Mouse (Mus musculus) ovary, postnatal 10 days (tissue): Measurements from ENCODE around the gene Samd4.
A peak's percentile ranks its signal among the peaks of the same experiment; 100 is the strongest.

Source experiments
- DNase-seq: peaks from one replicate; pipeline ENCODE4 v3.0.0; 2022; ENCODE audit warnings: low spot score

Samd4 gene

DNA sequence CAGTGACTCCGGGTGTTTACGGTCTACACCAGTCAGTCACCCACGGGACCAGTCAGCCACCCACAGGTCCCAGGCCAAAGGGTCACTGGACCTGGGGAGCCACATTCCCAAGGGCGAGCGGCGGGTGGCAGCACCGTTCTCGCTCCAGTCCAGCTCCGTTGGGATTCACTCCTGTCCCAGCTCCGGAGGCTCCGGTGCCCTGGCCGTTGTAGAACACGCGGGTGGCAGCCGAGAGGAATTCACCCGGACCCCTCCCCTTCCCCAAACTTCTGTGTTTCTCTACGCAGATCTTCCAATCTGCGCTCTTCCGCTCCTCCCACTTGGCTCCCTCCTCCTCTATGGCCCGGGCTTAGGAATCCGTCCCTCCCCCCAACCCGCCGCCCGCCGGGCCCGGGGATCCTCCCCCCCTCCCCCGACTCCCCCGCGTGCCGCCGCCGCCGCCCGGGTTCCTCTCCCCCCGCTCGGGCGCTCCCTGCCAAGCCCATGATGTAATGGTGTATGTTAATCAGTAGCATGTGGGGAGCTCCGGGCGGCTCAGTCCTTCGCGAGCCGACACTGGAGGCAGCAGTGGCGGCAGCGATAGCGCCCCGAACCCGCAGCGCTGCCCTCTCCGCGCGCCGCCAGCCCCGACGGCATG is at the start of gene Samd4:
Gene Samd4 (plus strand): TSS at position 424 of the 637 bp plus-strand sequence.
- peak; percentile 46 for DNase-seq

DNA sequence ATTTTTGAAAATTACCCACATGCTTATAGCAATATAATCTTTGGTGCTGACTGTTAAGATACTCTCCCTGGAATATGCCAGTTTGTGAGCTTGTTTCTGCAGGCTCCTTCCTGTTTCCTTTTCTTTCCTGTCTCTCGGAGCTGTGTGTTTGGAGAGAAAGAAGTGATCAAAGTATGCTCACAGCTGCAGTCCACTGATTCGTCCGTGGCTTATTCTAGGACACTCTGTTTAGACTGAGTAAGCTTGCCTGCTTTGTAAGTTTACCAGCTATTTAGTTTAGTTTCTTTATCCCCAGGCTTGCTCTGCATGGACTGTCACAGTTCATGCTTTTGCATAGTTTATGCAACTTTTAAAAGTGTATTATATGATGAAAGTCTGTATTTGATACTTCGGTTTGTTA is 43.3 kb upstream of the Samd4 start:
- DNase-seq, result no peak

DNA sequence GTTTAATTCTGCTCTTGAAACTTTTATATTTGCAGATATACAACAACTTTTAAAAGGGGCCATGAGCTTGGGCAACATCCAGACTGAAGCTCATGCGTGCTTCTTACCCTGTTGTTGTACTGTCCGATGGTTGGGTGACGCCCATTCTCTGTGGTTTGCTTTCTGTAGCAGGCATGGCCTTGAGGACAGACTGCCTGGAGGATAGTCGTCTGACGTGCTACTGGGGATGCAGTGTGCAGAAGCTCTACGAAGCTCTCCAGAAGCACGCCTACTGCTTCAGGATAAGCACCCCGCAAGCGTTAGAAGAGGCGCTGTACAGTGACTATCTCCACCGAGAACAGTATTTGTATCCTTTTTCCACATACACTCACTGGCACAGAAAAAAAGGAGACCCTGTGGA is 36.9 kb upstream of the Samd4 start:
- DNase-seq, result no peak

DNA sequence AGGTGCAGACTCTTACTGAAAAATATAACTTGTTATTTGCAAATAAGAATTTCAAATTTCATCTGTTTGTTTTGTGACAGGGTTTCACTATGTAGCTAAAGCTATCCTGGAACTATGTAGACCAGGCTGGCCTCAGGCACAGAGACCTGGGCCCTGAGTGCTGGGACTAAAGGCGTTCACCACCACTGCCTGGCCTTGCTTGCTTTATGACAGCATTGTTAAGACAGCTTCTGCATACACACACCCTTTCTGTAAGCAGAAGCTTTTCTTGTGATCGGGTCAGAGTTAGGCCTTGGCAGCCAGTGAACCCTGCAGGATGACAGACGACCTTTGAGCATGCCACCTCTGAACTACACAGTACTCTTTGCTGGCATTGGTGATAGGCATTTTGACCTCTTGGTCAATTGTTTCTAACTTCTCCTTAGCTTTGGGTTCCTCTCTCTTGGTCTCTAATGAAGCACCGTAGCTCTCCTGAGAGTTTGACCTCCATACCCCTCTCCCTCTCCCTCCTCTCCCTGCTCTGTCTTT is 34.5 kb upstream of the Samd4 start:
- DNase-seq, result no peak

DNA sequence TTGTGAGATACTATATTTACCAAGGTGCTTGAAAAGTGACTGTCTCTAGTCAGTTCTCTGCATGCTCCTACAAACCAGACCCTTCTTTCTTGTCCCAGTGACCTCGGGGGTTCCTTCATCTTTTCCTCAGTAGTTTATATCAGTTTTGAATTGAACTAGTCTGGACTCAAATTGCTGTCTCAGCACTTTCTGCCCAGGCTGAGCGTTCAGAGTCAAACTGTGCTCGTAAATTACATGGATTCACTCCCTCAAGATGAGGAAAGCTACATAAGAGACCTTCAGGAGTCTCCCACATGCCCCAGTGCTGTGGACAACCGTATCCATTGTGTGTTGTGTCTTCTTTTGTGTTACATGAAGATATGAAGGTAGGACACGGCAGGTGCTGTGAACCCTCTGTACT is 33.9 kb upstream of the Samd4 start:
- no peak for DNase-seq

DNA sequence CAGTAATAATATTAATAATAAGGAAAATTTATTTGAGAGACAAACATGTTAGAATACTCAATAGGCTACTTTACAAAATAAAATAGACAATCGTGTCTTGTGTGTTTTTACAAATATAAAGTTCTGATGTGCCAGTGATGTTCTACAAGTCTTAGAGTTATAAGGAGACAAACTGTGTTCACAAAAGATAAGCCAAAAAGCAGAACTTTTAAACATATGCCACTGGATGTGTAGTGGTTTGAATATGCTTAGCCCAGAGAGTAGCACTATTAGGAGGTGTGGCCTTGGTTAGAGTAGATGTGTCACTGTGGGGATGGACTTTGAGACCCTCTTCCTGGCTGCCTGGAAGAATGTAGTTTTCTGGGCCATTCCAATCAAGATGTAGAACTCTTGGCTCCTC is 32.9 kb upstream of the Samd4 start:
- DNase-seq, result no peak

DNA sequence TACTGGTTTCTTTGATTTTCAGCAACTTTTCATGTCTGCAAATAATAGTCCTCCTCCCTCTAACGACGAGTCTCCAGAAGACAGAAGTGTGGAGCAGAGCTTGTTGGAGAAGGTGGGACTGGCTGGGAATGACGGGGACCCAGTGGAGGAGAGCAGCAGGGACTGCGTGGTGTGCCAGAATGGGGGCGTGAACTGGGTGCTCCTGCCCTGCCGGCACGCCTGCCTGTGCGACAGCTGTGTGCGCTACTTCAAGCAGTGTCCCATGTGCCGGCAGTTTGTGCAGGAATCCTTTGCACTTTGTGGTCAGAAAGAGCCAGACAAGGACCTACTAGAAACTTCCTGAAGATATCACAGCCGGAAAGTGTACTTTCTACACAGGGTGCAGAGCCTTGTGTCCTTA is 29.0 kb upstream of the Samd4 start:
- DNase-seq, result no peak

DNA sequence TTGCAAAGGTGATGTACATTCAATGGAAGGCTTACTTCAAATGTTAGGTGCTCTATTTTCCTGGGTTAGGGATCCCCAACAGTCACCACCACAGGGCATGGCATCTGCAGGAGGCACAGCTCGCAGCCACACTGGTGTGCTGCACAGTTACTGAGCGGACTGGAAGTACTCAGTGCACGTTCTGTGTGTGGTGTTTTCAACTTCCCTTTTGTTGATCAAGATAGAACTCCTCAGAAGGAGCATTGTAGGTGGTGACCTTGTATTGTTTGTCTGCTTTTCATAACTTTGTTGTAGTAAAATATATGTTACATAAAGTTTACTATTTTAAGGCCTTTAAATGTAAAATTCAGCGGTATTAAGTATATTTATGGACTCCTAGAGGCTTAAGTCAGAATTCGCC is 19.7 kb upstream of the Samd4 start:
- no peak for DNase-seq

DNA sequence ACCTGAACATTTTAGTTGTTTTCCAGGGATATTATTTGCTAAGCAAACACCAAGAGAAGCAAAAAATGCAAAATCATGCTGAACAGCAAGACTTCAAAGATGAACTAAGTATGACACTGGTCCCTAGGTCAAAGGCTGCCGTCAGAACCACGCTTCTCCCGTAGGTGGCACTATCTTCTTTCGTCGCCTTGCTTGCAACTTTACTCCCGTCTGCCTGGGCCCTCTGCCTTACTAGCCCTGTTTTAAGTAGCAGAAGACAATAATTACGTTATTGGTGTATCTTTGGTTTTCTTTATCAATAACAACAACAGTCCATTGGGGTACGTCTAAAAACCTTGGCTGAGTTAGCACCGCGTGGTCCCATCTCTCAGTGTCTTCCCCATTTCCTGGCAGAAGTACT is 1.7 kb upstream of the Samd4 start:
- DNase-seq, result no peak

DNA sequence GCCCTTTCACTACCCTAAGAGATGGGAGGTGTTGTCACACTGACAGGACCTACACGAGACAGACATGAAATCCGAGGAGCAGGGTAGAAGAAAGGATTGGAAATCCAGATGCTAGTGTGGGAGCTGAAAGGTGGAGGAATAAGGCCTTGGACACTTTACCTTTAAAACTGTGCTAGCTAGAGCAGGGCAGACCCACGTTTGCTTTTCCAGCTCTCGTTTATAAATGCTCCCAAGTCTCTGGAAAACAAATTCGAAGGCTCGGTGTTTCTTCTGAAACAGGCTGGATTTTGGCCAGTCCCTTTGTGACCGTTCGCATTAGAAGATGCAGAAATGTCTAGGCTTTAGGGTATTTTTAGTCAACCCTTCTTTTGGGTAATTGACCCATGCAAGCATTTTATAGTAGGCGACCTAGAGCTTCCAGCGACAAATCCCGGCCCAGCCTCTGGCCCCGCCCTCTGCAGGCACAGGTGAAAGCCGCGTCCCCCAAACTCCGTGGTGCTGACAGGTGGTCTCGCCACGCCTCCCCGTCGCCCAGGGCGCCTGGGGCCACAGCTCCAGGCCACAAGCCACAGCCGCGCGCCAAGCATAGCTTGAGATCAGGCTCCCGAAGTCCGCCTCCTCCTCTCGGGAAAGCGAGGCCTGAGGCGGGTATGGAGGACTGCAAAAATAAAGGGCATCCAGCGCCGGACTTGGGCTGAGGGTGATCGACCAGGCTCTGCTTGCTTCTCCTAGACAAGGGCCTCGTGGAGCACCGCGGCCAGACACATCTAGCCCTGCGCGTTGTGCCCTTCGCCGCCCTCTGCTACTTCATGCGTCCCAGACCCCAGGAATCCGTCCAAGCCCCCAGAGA is 848 bp upstream of the Samd4 start:
- peak; percentile 39 for DNase-seq

DNA sequence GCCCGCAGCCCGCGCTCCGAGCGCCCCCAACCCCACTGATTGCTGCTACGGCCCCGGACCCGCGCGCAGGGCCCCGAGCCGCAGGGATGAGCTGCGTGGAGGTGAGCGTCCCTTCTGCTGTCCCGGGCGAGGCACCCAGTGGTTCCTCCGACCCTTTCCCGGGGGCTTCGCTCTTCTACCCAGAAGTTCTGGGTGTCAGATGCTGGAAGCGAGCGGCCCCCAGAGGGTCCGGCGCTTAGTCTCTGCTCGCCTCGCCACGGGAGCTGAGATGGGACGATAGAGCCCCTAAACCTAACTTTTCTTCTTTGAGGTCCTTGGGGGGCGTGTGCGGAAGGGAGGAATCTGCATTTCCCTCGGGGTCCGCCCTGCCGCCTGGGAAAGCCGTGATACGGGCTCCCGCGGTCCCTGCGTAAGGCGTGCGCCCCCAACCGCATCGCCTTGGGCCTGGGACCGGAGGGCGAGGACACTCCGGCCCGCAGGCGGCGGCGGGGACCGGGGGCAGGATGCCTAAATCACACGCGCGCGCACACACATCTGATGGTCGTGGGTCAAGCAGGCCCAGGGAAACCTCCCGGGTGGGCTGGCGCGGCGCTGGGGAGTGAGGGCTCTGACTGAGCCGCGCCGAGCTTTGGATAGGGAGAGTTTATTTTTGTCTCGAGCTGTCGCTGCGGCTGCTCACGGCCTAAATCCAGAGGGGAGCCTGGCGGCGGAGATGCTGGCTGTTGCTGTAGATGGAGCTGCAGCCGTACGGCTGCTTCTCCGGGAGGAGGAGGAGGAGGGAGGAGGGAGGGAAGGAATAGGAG is 615 bp downstream of the Samd4 start:
- DNase-seq, result peak; percentile 35

DNA sequence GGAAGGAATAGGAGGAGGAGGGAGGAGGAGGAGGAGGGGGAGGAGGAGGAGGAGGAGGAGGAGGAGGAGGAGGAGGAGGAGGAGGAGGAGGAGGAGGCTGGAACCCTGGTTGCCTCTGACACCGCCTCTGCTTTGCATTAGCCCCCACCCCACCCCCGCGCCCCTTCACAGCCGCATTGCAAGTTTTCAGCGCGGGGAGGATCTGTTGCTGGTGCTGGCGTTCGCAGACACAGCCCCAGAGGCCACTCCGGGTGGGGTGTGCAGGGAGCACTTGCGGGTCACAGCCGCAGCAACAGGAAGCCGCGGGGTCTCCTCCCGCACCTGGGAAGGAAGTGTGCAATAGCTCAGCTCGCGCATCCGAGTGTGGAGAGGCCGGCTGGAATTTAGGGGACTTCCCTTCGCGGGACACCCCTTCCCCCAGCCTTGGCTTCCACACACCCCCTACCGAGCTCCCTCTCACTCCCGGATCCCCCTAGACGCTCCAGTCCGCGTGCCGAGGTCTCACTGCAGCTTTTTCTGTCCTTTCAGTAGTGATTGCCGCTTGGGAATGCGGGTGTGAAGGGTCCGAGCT is 1.3 kb downstream of the Samd4 start:
- DNase-seq, result peak; percentile 40

DNA sequence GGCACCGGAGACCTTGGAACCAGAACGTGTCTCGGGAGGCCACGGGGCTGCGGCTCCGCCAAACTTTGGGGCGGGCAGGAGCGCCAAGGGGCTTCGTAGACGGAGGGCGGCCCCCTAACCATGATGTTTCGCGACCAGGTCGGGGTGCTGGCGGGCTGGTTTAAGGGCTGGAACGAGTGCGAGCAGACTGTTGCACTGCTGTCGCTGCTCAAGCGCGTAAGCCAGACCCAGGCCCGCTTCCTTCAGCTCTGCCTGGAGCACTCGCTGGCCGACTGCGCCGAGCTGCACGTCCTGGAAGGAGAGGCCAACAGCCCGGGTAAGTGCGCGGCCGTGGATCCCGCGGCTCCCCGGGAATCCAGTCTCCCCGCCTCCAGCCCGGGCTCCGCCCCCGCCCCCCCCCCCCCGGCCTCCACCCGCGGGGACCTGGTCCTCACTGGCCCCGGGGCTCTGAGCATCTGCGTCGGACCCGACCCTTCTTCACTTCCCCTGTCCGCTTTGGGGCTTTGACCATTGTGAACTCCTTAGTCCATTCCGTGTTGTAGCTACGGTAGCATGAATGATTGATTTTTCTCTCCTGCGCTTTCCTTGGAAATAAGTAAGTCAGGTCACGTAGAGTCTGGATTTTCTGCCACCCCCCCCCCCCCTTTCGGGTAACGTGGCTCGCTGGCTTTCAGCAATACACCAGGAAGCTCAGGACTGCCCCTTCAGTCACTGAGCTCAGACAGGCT is 2.2 kb downstream of the Samd4 start:
- DNase-seq, result peak; percentile 41

DNA sequence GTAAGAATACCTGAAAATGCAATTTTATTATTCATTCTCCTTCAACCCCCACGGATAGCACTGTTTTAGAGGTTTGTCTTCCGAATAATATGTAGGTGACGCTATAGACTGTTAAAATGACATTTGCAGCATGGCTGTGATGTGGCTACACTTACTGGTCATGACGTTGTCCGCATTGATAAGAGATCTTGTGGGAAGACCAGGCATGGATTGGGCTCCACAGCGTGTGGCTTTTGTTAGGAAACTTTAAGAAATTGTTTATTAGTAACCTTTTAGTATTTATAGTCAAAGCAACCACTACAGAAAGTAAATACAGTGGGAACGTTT is 2.7 kb downstream of the Samd4 start:
- DNase-seq, result no peak

DNA sequence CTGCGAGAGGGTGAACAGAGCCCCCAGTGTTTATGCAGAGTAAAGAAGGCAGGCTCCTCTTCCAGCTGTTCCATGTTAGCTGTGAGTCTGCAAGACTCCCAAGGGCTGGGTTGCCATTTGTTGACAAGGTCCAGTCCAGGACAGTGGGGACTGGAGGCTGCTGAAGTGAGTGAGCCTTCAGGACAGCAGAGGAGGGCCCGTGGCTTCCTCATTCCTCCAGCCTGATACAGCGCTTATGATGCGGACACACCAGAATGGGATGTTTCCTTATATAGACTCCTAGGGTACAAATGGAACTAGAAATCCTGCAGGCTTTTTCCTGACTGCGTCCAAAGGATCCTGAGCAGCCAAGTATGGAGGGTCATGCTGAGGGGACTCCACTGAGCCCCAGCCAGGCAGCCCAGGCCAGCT is 3.2 kb downstream of the Samd4 start:
- no peak for DNase-seq

DNA sequence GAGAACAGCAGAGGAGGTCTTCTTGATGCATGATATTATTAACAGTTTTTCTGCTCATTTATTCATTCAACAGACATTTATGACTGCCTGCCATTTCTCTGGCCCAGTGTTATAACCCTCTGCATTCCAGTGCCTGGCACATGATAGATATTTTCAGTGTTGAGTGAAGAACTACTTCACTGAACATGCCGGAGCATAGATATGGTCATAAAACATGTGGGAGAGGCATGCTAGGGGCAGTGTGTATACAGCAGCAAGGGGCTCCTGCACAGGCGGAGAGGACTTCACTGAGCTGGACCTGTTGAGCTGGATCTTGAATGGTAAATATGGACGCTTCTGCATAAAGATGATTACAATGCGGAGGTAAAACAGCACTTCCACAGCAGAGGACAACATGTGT is 6.4 kb downstream of the Samd4 start:
- no peak for DNase-seq

DNA sequence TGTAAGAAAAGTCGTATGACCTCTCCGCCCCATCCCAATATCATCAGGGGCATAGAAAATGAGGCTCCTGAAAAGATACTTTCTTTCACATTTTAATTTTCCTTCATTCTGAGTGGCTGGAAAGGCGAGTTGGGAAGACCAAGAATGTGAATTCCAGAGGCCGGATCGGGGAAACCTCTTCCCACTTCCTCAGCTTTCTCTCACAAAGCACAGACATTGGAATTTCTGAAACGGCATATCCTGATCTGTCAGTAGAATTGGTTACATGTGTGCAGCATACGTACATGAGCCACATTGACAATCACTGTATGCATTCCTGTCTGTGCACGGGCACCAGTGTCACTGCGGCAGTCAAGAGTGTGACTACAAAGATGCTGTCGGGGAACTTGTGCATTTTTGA is 11.3 kb downstream of the Samd4 start:
- DNase-seq, result no peak

DNA sequence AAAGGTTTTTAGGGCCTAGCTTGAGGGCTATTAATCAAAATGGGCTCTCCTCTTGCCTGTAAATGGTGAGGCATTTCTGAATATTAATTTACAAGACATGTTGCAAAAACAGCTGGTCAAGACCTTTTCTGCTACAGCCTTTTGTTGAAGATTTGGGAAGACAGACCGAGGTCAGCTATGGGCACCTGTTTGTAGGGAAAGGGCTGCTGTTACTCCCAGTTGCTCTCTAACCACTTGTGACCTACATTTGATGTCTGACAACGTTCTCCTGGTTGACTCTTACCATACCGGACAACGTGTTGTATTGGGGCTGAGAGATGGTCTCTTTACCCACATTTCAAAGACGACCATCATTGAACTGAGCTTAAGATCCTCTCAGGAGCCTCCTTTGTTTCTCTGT is 15.3 kb downstream of the Samd4 start:
- DNase-seq, result no peak

DNA sequence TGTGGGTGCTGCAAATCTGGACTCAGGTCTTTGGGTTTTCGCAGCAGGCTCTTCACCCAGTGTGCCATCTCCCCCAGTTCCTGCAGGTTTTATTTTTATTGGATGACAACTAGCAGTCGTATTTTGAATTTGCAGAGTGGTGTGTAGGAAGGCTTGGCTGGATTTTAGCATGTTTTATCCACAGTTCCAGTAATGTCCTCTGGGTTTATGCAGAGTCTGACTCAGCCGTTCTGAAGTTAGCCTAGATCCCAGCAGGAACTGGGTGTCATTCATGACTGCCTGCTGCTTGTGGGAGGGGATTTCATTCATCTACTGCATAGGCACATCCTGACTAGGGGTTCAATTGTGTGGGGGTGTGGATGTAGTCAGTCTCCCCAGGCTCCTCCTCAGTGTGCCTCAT is 16.0 kb downstream of the Samd4 start:
- no peak for DNase-seq

DNA sequence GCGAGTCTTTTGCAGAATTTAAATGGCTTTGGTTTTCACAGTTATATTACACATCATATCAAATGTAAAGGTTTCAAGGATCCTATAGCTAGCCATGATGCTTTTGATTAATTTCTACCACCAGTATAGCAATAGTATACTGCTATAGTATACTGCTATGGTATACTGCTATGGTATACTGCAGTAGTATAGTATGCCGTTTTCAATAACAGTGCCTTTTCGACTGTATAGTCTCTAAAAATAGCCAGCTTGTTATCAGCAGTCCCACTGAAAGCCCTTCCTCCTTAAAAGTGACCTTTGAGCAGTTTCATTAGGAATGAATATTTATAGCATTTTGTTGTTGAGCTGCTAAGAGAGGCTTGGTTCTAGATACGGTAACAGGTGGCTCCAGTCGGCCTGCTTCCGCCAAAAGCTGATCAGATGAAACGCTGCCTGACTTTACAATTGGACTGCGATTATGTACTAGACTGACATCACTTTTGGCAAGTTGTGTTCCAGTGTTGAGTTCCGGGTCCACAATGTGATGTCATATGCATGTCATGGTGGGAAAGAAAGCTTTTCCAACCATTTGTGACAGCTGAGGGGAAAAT is 19.9 kb downstream of the Samd4 start:
- DNase-seq, result no peak

DNA sequence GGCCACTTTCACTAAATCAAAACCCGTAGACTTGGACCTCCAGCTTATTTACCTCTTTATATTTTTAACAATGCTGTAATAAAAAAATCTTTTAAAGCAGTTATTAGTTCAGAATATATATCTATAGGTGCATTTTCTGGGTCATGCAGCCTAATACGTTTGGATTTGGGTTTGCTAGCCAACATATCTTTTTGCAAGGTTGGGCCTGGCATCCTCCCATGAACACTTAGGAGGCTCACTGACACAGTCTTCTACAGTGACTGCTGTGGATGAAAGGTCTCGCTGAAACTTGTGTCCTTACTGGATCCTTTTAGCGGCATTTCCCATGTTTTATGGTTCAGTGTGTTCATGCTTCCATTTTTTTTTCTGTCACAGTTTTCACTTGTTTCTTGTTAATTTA is 21.6 kb downstream of the Samd4 start:
- no peak for DNase-seq
